Mouse (Mus musculus) heart, adult 2 months (tissue): ENCODE results near the gene Tmem143.

Experiments
- CTCF ChIP-seq: fragments of 200-600 bp; IDR thresholded peaks from 2 replicates; pipeline ENCODE4 v1.8.1; 2022; ENCODE audit warnings: antibody characterized with exemption, mild to moderate bottlenecking, moderate library complexity
- EP300 ChIP-seq: fragments of 200-500 bp; IDR thresholded peaks from 2 replicates; pipeline ENCODE4 v1.6.1; 2011; ENCODE audit warnings: low read depth, low read length, control low read depth; ENCODE audit not compliant: insufficient read depth
- POLR2A ChIP-seq: fragments of 200-500 bp; IDR thresholded peaks from 2 replicates; pipeline ENCODE4 v1.6.1; 2011; ENCODE audit warnings: mild to moderate bottlenecking, low read depth, low read length, control low read depth; ENCODE audit not compliant: insufficient read depth

DNA sequence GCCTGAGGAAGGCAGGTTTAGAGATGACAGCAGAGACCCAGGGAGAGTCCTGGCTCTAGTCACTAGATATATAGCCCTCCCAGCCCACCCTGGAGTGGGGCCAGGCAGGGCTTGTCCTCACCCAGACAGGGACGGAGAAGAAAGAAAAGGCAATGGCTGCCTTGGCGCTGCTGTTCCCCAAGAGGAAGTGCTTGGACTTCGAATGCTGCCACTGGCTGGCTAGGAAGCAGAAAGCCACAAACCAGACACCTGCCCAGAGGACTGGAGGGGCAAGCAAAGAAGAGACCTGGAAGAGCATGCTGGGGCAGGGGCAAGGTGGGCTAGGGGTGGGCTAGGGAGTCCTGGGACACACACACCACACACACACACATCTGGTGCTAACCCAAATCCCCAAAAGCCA is 9.5 kb upstream of the Tmem143 start:
- TF ChIP-seq CTCF = no peak
- no peak for TF ChIP-seq POLR2A
- TF ChIP-seq EP300 = no peak
